In the genomic region with DNA sequence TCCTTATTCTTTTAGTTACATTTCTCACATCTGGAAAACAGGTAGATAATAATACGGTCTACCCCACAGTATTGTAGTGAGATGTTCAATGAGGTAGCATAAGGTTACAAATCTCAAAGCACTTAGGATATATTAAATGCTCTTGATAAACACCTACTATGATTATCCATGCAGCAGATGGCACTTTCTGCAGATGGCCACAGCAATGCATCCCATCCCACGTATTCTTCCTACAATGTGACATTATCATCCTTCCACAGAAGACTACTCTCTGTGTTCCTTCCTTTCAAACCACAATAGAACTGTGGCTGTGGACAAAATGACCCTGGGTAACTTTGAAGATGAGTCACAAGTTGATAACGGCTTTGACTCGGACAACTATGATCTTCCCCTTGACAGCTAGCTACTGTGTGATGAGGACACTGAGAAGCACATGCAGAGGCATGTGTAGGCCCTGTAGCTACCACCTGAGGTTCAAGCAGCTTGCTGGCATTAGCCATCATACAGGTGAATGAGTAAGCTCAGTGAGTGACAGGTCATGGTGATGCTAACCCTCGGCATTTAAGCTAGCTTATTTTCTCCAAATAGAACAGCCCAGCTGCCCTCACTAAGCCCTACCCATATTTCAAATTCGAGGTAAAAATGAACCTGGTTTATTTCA, we compare ENCODE assay signal across 12 mouse cellular contexts.
"Had no signal": no experiment of that assay in that cellular context is flagged by ENCODE, and none has a peak within 500 bp of the region (broad histone marks: within the 10 kb centered on the region; RNA-seq: fewer than 3 reads in every experiment).

No protein-coding gene starts in this region.

- ATAC-seq: midbrain, embryonic 15.5 days had no signal

- DNase-seq: kidney, adult 2 months; kidney, postnatal 25 days; layer of hippocampus, postnatal 36 days; liver, embryonic 13.5 days; lung, adult 2 months; lung, postnatal 14 days; lung, postnatal 4 days; retina, postnatal 1 day; right cerebral cortex, postnatal 25 days; spleen, adult 18-20 months; thymus, postnatal 25 days had no signal
